Mouse (Mus musculus): ENCODE measurements at regions not wholly inside any gene's neighbourhood (a gene's known extent, or its start where the extent isn't known, plus 50 kb on each side); places are given as distances from the start of the nearest gene placed in this dataset.
A peak's percentile ranks its signal among the peaks of the same experiment; 100 is the strongest.

- Histone ChIP-seq H3K36me3 (replicated peaks; ENCODE audit: insufficient read depth, low read length) (no peaks in the 10 kb centered on the region), H3K4me2 (ENCODE audit: low read depth, low read length) (no peak overlapping the region), H3K9me3 (ENCODE audit: low read length) (no peaks in the 10 kb centered on the region), H3K27ac (ENCODE audit: low read depth) (no peak overlapping the region), H3K4me3 (ENCODE audit: low read depth, low read length) (no peak overlapping the region), H3K9ac (replicated peaks) (no peak overlapping the region), H3K4me1 (ENCODE audit: insufficient read depth) (no peaks in the 10 kb centered on the region), H3K27me3 (ENCODE audit: insufficient read depth, low read length) (no peaks in the 10 kb centered on the region)
- ATAC-seq (no peak), DNase-seq (no peak)
- 79% methylated on average over 6 of the region's 6 CpGs for WGBS (ENCODE audit: insufficient replicate concordance)
- TF ChIP-seq EP300 (IDR thresholded peaks at IDR 0.05; ENCODE audit: low read depth) (no peak), CTCF (IDR thresholded peaks at IDR 0.05; ENCODE audit: low read depth) (no peak)
These were observed 114.8 kb upstream of the Fam49a start for GRCm38 (mm10) chr12:12147088-12147687.

- H3K27ac ChIP-seq (ENCODE audit: low read depth) = no peak overlapping the region
- 59% methylated on average over 3 of the region's 3 CpGs for WGBS (ENCODE audit: insufficient replicate concordance)
- no peak overlapping the region for H3K4me3 ChIP-seq (ENCODE audit: low read depth, low read length)
- H3K4me2 ChIP-seq (ENCODE audit: low read depth, low read length) = no peak overlapping the region
- TF ChIP-seq CTCF (IDR thresholded peaks at IDR 0.05; ENCODE audit: low read depth) (no peak), EP300 (IDR thresholded peaks at IDR 0.05; ENCODE audit: low read depth) (no peak)
- H3K9me3 ChIP-seq (ENCODE audit: low read length) = no peaks in the 10 kb centered on the region
- H3K27me3 ChIP-seq (ENCODE audit: insufficient read depth, low read length) = no peaks in the 10 kb centered on the region
- no peaks in the 10 kb centered on the region for H3K4me1 ChIP-seq (ENCODE audit: insufficient read depth)
- ATAC-seq (no peak), DNase-seq (no peak)
- no peaks in the 10 kb centered on the region for H3K36me3 ChIP-seq (replicated peaks; ENCODE audit: insufficient read depth, low read length)
- no peak overlapping the region for H3K9ac ChIP-seq (replicated peaks)
These were observed 114.1 kb upstream of the Fam49a start for GRCm38 (mm10) chr12:12147847-12148246.

- no peak overlapping the region for H3K9ac ChIP-seq (replicated peaks)
- ATAC-seq (no peak), DNase-seq (no peak)
- no peaks in the 10 kb centered on the region for H3K27me3 ChIP-seq (ENCODE audit: insufficient read depth, low read length)
- peak; percentile 57 for TF ChIP-seq CTCF (IDR thresholded peaks at IDR 0.05; ENCODE audit: low read depth)
- TF ChIP-seq EP300 (IDR thresholded peaks at IDR 0.05; ENCODE audit: low read depth) = no peak
- no peaks in the 10 kb centered on the region for H3K4me1 ChIP-seq (ENCODE audit: insufficient read depth)
- no peak overlapping the region for H3K4me3 ChIP-seq (ENCODE audit: low read depth, low read length)
- H3K36me3 ChIP-seq (replicated peaks; ENCODE audit: insufficient read depth, low read length) = no peaks in the 10 kb centered on the region
- no peak overlapping the region for H3K27ac ChIP-seq (ENCODE audit: low read depth)
- no peak overlapping the region for H3K4me2 ChIP-seq (ENCODE audit: low read depth, low read length)
- H3K9me3 ChIP-seq (ENCODE audit: low read length) = no peaks in the 10 kb centered on the region
- 45% methylated on average over 3 of the region's 3 CpGs for WGBS (ENCODE audit: insufficient replicate concordance)
These were observed 113.1 kb upstream of the Fam49a start for GRCm38 (mm10) chr12:12148659-12149399.

GRCm38 (mm10) chr12:12164411-12164810 lies 97.5 kb upstream of the Fam49a start:
- H3K36me3 ChIP-seq (replicated peaks; ENCODE audit: insufficient read depth, low read length) = no peaks in the 10 kb centered on the region
- H3K4me3 ChIP-seq (ENCODE audit: low read depth, low read length) = no peak overlapping the region
- WGBS (ENCODE audit: insufficient replicate concordance) = 54% methylated on average over 1 of the region's 1 CpGs
- DNase-seq (no peak), ATAC-seq (no peak)
- no peaks in the 10 kb centered on the region for H3K4me1 ChIP-seq (ENCODE audit: insufficient read depth)
- TF ChIP-seq CTCF (IDR thresholded peaks at IDR 0.05; ENCODE audit: low read depth) (no peak), EP300 (IDR thresholded peaks at IDR 0.05; ENCODE audit: low read depth) (no peak)
- H3K4me2 ChIP-seq (ENCODE audit: low read depth, low read length) = no peak overlapping the region
- no peak overlapping the region for H3K27ac ChIP-seq (ENCODE audit: low read depth)
- no peaks in the 10 kb centered on the region for H3K27me3 ChIP-seq (ENCODE audit: insufficient read depth, low read length)
- H3K9ac ChIP-seq (replicated peaks) = no peak overlapping the region
- no peaks in the 10 kb centered on the region for H3K9me3 ChIP-seq (ENCODE audit: low read length)

GRCm38 (mm10) chr12:12170581-12170980 lies 91.4 kb upstream of the Fam49a start:
- TF ChIP-seq CTCF (IDR thresholded peaks at IDR 0.05; ENCODE audit: low read depth) = no peak
- no peak for TF ChIP-seq EP300 (IDR thresholded peaks at IDR 0.05; ENCODE audit: low read depth)
- Histone ChIP-seq H3K27ac (ENCODE audit: low read depth) (no peak overlapping the region), H3K9ac (replicated peaks) (no peak overlapping the region), H3K4me3 (ENCODE audit: low read depth, low read length) (no peak overlapping the region), H3K36me3 (replicated peaks; ENCODE audit: insufficient read depth, low read length) (no peaks in the 10 kb centered on the region), H3K4me1 (ENCODE audit: insufficient read depth) (no peaks in the 10 kb centered on the region), H3K9me3 (ENCODE audit: low read length) (no peaks in the 10 kb centered on the region), H3K27me3 (ENCODE audit: insufficient read depth, low read length) (no peaks in the 10 kb centered on the region), H3K4me2 (ENCODE audit: low read depth, low read length) (no peak overlapping the region)
- no peak for ATAC-seq
- no peak for DNase-seq
- 76% methylated on average over 2 of the region's 2 CpGs for WGBS (ENCODE audit: insufficient replicate concordance)

- no peak overlapping the region for H3K9ac ChIP-seq (replicated peaks)
- no peaks in the 10 kb centered on the region for H3K36me3 ChIP-seq (replicated peaks; ENCODE audit: insufficient read depth, low read length)
- no peak overlapping the region for H3K4me3 ChIP-seq (ENCODE audit: low read depth, low read length)
- DNase-seq (no peak), ATAC-seq (no peak)
- H3K4me2 ChIP-seq (ENCODE audit: low read depth, low read length) = no peak overlapping the region
- no peak overlapping the region for H3K27ac ChIP-seq (ENCODE audit: low read depth)
- no peaks in the 10 kb centered on the region for H3K9me3 ChIP-seq (ENCODE audit: low read length)
- no peaks in the 10 kb centered on the region for H3K27me3 ChIP-seq (ENCODE audit: insufficient read depth, low read length)
- TF ChIP-seq CTCF (IDR thresholded peaks at IDR 0.05; ENCODE audit: low read depth) (no peak), EP300 (IDR thresholded peaks at IDR 0.05; ENCODE audit: low read depth) (no peak)
- 0 out of 2 replicates have a peak, but pooled peaks cover 2% of the 10 kb centered on the region for H3K4me1 ChIP-seq (ENCODE audit: insufficient read depth)
- WGBS (ENCODE audit: insufficient replicate concordance) = 53% methylated on average over 6 of the region's 6 CpGs
These were observed 89.7 kb upstream of the Fam49a start for GRCm38 (mm10) chr12:12172087-12172823.

All from liver, postnatal 0 days (tissue).